Mouse (Mus musculus) liver, postnatal 0 days (tissue): ENCODE results near the gene Gp5.

ENCODE experiments used
- CTCF ChIP-seq: sonication (generic); IDR thresholded peaks from 2 replicates; pipeline ENCODE4 v1.5.1; 2016; ENCODE audit warnings: antibody characterized with exemption, low read depth
- EP300 ChIP-seq: IDR thresholded peaks from 2 replicates; pipeline ENCODE4 v1.6.1; 2016; ENCODE audit warnings: antibody characterized with exemption, low read depth, mild to moderate bottlenecking

GRCm38 (mm10) chr16:30266561-30266960, 44.0 kb downstream of the Gp5 start:
- no peak for TF ChIP-seq CTCF
- no peak for TF ChIP-seq EP300
